Mouse (Mus musculus): ENCODE measurements around the gene Tspan9.

DNA sequence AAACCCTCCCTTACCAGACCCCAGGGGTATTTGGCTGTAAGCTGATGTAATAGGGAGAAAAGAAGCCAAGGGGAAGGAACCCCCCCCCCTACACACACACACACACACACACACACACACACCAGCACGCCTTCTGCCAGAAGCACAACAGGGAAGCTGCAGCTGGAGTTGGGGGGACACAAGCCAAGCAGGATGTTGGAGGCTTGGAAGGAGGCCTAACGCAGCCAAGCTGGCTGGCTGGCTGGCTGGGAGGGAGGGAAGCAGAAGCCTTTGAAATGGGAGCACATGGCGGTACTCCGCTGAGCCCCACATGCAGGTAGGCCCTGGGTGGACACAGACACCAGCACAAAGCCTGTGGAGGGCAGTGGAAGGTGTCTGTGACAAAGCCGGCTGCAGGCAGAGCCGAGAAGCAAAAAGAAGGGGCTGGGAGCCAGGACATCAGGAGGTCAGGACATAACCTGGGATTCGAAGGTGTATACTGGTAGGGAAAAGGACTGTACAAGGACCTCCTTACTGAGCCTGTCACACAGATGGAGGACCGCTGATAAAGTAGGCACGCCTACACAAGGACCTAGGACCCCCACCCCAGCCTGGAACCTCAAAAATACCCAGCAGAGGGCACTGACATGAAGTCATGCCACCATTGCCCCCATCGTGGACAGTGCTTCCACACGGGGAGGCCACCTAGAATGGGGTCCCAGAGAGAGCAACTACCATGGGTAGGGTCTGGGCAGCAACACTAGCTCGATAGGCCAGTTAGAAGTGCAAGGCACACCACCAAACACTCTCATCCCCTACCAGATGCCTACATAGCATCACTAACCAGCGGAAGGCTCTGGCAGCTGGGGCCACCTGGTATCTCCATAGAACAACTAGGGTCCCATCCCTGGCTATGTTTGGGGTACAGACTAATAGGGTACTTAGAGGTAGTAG lies 53.4 kb downstream of the Tspan9 start:
- TF ChIP-seq CTCF (IDR thresholded peaks at IDR 0.05; ENCODE audit: low read depth, low read length) (no peak), POLR2A (IDR thresholded peaks at IDR 0.05; ENCODE audit: extremely low read depth, insufficient read depth, low read length) (no peak)
